Mouse (Mus musculus): ENCODE results near the gene Nos1ap. TPM values are rescaled to one million over a fixed set of nuclear protein-coding genes. Genes with fewer than 3 reads are reported as not detected.

Gene Nos1ap
- total RNA-seq, 2 experiments from 2014 or later = 23.4 to 24.3 TPM

GRCm38 (mm10) chr1:170387180-170387912 lies 202.3 kb downstream of the Nos1ap start:
- intact Hi-C loops (cut with DNase I) = no loop called here
- no peak for DNase-seq (ENCODE audit: low spot score)

GRCm38 (mm10) chr1:170385416-170385815 lies 204.2 kb downstream of the Nos1ap start:
- intact Hi-C loops (cut with DNase I) = no loop called here
- no peak for DNase-seq (ENCODE audit: low spot score)

GRCm38 (mm10) chr1:170383530-170383929 lies 206.1 kb downstream of the Nos1ap start:
- no peak for DNase-seq (ENCODE audit: low spot score)
- intact Hi-C loops (cut with DNase I) = no loop called here

- no peak for DNase-seq (ENCODE audit: low spot score)
- intact Hi-C loops (cut with DNase I) = no loop called here
Measured at GRCm38 (mm10) chr1:170381457-170381856, 208.2 kb downstream of the Nos1ap start.

GRCm38 (mm10) chr1:170380505-170380904 lies 209.2 kb downstream of the Nos1ap start:
- no peak for DNase-seq (ENCODE audit: low spot score)
- intact Hi-C loops (cut with DNase I) = no loop called here

- no peak for DNase-seq (ENCODE audit: low spot score)
- intact Hi-C loops (cut with DNase I) = no loop called here
Measured at GRCm38 (mm10) chr1:170375721-170376120, 213.9 kb downstream of the Nos1ap start.

GRCm38 (mm10) chr1:170373750-170374149 lies 215.9 kb downstream of the Nos1ap start:
- DNase-seq (ENCODE audit: low spot score) = no peak
- intact Hi-C loops (cut with DNase I) = no loop called here

- DNase-seq (ENCODE audit: low spot score) = no peak
Measured at GRCm38 (mm10) chr1:170371191-170371792, 218.4 kb downstream of the Nos1ap start.

GRCm38 (mm10) chr1:170368864-170369263 lies 220.8 kb downstream of the Nos1ap start:
- DNase-seq (ENCODE audit: low spot score) = no peak
- intact Hi-C loops (cut with DNase I) = no loop called here

More at GRCm38 (mm10) chr1:170371191-170371792, 218.4 kb downstream of the Nos1ap start:
- intact Hi-C loops (cut with DNase I) = no loop called here

- intact Hi-C loops (cut with DNase I) = no loop called here
- no peak for DNase-seq (ENCODE audit: low spot score)
Measured at GRCm38 (mm10) chr1:170366981-170367700, 222.5 kb downstream of the Nos1ap start.

- DNase-seq (ENCODE audit: low spot score) = no peak
- intact Hi-C loops (cut with DNase I) = no loop called here
Measured at GRCm38 (mm10) chr1:170363746-170364145, 225.9 kb downstream of the Nos1ap start.

- intact Hi-C loops (cut with DNase I) = no loop called here
- DNase-seq (ENCODE audit: low spot score) = no peak
Measured at GRCm38 (mm10) chr1:170360183-170360915, 229.3 kb downstream of the Nos1ap start.

- no peak for DNase-seq (ENCODE audit: low spot score)
- intact Hi-C loops (cut with DNase I) = no loop called here
Measured at GRCm38 (mm10) chr1:170353335-170353734, 236.3 kb downstream of the Nos1ap start.

GRCm38 (mm10) chr1:170351080-170351479 lies 238.6 kb downstream of the Nos1ap start:
- intact Hi-C loops (cut with DNase I) = no loop called here
- DNase-seq (ENCODE audit: low spot score) = no peak

- intact Hi-C loops (cut with DNase I) = no loop called here
- no peak for DNase-seq (ENCODE audit: low spot score)
Measured at GRCm38 (mm10) chr1:170346266-170346665, 243.4 kb downstream of the Nos1ap start.

GRCm38 (mm10) chr1:170343906-170344305 lies 245.8 kb downstream of the Nos1ap start:
- intact Hi-C loops (cut with DNase I) = no loop called here

GRCm38 (mm10) chr1:170343081-170343480 lies 246.6 kb downstream of the Nos1ap start:
- no peak for DNase-seq (ENCODE audit: low spot score)
- intact Hi-C loops (cut with DNase I) = no loop called here

More at GRCm38 (mm10) chr1:170343906-170344305, 245.8 kb downstream of the Nos1ap start:
- DNase-seq (ENCODE audit: low spot score) = no peak

- no peak for DNase-seq (ENCODE audit: low spot score)
- intact Hi-C loops (cut with DNase I) = no loop called here
Measured at GRCm38 (mm10) chr1:170339943-170340342, 249.7 kb downstream of the Nos1ap start.

GRCm38 (mm10) chr1:170332775-170333174 lies 256.9 kb downstream of the Nos1ap start:
- intact Hi-C loops (cut with DNase I) = no loop called here
- no peak for DNase-seq (ENCODE audit: low spot score)

GRCm38 (mm10) chr1:170331926-170332325 lies 257.7 kb downstream of the Nos1ap start:
- intact Hi-C loops (cut with DNase I) = no loop called here
- DNase-seq (ENCODE audit: low spot score) = no peak
